Mouse (Mus musculus) kidney, adult 9 months (tissue): ENCODE results near the gene Gm20388.

Source experiments
- DNase-seq: peaks from one replicate; pipeline ENCODE4 v3.0.0; 2022

Gm20388 gene

DNA sequence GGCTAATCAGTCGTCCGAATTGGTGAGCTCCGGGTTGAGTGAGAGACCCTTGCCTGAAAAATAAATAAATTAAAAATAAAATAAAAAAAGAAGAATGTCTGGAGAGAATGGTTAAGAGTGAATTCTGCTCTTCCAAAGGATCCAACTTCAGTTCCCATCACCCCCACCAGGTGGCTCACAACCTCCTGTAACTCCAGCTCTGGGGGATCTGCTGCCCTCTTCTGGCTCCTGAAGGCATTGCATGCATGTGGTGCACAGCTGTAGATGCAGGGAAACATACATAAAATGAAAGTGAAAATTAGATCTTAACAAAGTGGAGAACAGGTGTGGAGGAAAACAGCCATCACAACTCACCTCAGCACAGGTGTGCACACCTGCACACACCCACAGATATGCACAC, 1840.8 kb downstream of the Gm20388 start:
- peak; percentile 49 for DNase-seq

DNA sequence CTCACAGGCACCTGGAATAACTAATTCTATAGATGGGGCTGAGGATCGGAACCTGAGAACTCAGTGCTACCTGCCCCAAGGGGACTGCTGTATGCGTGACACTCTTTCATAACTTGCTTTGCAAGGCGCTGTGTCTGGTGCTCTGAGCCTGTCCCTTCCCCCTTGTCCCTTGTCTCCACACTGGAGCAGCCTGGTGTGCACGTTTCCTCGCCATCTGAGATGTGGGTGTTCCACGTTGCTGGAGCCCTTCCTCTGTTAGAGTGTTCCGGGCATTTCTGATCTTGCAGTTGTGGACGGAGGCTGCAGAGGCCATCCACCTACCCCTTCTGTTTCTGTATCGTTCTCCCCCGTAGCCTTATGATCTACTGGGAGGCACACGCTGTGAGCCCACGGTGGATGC, 1847.8 kb downstream of the Gm20388 start:
- DNase-seq, result no peak

DNA sequence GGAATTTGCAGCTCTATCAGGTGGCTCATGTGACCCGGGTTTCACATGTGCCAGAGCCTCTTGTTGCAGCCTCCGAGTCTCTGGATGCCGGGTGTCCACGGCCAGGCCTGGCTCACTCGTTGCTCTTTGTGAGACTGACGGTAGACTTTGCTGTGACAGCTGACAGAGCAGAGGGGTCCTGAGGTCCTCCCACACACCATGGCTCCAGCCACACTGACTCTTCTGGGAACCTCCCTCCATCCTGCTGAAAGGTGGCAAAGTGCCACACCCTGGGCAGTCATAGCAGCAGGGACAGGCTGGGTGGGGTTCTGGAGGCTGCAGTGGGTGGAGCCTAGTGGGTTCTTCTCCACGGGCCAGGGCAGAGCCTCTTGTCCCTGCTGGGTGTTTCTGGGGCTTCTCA, 1849.8 kb downstream of the Gm20388 start:
- DNase-seq, result no peak

DNA sequence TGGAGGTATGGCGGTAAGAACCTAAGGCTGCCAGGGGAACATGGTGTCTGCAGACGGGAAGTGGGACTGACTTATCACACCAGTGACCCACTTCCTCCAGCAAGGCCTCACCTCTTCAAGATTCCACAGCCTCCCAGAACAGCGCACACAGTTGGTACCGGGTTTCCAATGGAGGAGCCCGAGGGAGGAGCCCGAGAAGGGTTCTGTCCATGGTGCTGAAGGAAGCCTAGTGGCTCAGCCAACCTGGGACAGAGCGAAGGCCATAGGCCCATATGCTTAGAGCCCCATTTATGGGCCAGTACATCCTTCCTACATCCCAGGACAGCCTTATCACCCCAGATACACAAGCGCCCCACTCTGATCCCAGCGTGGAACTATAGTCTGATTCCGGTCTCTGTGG, 1850.8 kb downstream of the Gm20388 start:
- DNase-seq, result no peak

DNA sequence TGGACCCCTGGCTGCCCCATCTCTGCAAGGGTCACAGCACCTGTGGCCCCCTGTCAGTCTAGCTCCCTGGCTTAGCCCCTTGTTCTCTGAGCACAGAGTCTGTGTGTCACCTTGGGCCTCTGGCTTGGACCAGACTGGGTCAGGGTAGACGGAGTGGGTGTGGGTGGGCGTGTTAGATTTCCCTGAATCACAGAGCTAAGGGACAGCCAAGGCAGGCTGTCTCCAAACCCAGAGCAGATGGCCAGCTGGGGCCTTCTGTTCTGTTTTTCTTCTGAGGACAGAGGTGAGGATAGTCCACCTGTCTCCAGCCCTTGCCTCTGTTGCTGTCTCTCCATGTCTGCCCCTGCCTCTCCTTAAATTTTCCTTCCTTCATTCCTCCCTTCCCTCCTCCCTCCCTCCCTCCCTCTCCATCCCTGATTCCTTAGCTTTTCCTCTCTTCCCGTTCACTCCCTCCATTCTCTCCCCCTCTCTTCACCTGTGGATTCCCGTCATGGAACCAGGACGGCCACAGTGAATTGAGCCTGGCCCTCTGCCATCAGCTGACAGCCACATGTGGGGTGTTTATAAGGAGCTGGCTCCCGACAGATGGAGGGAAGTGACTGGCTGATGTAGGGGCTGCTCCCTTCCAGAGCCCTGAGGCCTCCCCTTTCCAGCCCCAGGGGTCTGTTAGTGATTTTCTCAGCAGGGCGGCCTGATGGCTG, 1852.5 kb downstream of the Gm20388 start:
- DNase-seq, result no peak

DNA sequence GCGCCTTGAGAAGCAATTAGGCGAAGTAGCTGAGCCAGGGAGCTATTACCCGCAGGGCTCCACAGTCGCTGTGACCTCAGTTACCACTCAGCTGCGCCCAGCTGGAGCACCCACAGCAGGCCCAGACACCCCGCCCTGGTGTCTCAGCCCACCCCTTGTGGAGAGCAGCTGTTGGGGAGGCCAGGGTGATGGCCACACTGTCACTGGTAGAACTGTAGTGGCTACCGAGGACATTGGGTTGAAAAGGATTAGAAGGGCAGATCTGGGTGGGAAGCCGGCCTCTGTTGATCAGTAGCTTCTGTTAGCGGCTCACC, 1853.0 kb downstream of the Gm20388 start:
- DNase-seq, result no peak

DNA sequence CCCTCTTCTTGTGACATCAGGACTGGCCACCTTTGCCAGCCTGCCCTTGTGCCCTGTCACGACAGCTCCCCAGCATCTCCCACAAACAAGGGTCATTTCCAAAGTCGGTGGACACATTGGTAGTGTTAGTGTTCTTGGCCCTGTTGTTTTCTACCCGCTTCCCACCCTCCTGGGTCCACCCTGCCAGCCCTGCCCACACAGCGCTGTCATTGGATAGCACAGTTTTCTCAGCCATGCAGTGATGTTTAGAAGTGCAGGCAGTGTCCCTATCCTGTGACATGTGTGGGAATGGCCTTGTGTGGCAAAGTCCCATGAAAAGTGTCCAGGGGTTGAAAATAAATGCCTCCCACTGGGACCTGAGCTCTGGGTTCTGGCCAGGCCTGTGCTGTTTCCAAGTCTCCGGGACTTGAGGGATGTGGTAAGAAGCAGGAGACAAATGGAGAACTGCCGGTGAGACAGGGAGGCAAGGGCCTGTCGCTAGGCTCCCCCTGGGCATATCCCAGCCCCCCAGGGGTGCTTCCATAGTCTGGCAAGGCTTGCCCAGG, 1855.0 kb downstream of the Gm20388 start:
- no peak for DNase-seq

DNA sequence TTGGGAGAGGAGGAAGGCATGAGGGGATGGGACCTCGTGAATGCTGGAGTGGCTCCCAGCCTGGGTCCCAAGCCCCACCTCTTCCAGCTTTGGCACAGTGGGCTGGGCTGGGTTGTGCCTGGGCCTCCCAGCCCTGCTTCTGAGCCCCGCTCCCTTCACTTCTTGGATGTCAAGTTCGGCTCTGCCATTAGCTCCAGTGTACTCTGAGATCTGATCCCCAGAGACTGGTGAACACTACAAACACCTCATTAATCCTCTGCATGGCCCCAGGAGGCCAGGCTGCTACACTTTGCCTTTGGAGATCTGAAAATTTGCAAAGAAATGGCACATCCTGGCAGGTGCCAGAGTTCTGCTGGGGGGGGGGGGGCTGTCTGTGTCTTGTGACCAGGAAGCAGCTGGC, 1858.5 kb downstream of the Gm20388 start:
- DNase-seq, result no peak

DNA sequence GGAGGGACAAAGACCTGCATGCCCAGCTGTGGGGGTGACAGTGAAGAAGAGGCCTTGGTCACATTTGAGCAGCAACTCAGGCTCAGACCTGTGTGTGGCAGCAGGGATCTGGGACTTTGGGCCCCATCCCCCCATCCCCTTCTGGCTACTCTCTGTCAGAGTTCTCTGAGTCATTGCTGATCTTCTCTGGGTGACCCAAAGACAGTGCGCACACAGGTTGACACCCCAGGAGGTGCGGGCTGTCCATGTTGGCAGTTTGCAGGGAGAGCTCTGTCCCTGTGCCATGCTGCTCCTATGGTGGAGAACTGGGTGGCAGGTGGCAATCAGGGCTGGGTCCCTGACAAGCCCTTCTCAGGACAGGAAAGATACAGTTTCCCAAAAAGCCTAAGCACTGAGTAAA, 1859.0 kb downstream of the Gm20388 start:
- DNase-seq, result no peak

DNA sequence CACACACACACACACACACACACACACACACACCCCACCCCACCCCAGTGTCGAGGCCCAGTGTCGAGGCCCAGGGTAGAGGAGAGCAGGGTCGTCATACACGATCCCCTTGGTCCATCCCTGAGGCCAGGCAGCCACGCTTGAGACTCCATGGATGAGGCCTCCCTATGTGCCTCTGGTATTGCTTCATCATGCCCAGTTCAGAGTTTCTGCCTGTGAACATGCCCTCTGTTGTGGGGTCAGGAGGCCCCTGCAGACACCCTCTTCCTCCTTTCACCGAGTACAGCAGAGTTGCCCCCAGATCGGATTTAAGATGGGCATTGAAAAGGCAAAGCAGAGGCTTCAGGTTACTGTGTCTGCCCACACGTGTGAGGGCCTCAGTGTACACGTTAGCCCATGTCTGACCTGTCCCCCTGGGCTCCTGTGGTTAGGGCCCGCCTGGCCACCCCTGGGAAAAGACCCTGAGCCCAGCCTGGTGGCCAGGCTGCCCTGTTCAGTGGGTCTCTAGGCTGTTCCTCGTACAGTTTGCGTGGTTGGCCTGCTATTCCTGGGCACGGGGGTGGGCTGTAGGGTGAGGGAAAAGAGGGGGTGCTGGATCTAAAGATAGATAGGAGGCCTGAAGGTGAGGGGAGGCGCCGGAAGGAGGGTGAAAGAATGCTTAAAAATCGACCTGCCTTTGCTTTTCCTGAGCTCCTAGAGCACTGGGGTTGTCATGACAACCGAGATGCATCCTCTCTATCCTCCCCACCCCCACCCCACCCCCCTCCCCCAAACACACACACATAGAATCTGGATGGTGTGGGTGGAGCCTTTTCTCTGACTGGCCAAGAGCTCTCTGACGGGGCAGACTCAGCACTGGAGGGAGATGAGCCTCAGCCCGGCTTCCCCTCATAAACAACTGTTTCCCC, 1860.5 kb downstream of the Gm20388 start:
- no peak for DNase-seq

DNA sequence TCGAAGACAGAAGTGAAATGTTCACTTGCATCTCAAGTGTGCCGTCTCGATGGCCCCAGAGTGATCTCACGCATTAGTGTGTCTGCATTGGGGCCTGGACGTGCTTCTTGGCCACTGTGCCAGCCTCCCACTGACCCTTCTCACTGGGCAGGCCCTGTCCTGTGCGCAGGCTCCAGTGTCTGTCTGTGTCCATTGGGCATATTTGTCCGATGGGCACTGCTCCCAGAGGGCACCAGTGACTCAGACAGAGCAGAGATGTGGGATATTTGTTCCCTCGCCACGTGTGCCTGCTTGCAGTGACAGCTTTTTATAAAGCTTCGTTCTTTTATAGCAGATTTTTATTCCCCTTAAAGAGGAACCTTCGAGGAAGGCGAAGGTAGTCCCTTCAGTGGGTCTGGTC, 1863.2 kb downstream of the Gm20388 start:
- DNase-seq, result no peak

DNA sequence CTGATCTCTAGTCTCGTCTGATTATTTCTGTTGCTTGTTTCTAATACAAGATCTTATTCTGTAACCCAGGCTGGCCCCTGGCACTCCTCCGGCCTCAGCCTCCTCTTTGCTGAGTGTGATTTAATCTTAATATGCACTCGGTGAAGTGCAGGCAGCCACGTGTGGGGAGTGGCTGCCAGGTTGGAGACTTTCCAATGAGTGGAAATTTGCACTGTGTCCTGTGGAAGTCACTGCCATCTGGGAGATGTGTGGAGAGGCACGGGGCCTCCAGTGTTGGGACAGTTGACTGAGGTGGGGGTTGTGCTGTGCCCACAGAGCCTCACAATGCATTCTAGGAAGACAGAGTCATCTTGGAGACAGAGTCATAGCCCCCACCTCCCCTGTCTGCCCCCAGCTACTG, 1871.9 kb downstream of the Gm20388 start:
- no peak for DNase-seq

DNA sequence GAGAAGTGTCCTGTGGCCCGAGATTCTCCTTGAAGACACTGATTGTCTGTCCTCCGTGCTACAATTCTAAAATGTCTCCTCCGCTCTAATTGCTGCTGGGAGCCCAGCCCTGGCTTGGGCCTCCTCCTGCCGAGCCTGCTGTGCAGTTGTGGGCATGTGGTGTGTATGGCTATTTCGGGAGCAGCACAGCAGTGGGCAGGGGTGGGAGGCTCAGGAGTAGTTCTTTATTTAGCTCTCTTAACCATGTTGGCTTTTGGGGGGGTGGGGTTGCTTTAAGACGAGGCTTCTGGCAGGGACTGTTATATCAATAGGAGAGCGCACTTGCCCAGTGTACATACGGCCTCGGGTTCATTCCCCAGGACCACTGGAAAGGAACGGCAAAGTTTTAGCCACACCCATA, 1875.9 kb downstream of the Gm20388 start:
- DNase-seq, result no peak

DNA sequence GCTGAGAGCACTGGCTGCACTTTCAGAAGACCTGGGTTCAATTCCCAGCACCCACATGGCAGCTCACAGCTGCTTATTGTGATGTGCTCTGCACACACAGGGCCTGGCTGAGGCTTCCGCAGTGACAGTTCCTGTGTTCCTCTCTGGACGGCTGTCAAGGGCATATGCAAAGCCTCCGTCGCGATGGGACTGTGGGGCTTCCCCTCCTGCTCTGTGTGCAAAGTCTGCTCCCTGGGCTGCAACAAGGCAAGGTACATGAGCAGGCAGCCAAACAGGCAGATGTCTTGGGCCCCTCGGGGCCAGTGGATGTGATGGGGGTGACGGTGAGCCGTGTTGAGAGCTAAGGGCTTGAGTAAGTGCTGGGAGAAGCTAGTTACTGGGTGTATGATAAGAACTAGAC, 1878.1 kb downstream of the Gm20388 start:
- DNase-seq, result no peak

DNA sequence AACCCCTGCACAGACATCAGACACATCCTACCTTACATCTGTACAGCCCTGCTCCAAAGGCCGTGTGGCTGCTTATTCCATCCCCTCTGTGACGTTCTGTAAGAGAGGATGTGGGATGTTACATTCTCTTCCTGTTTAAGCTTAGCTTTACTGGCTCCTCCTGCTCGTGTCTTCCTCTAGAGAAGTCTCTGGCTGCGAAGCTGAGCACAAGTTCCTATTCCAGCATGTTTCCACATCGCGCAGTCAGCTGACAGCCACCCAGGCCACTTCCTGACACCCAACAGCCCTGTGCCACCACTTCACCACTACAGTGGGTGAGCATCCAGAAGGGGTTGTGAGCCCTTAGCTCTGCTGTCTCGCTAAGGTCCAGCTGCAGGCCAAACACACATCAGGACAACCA, 1881.5 kb downstream of the Gm20388 start:
- DNase-seq, result no peak

DNA sequence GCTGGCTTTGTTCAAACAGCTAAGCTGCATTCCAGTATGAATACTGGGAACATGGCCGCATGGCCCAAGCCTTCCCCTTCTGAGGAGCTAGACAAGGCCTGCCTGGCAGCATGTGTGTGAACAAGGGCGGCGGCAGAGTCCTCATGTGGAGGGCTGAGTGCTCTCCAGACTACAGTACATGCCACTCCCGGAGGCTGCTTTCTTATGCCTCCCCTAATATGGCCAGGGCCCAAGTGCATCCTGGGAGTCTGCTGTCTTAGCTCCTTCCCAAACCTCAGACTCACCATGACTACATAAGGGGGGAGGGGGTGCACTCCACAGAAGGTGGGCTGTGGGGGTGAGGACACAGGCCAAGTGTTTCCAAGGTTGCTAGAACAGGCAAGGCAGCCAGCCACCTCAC, 1882.0 kb downstream of the Gm20388 start:
- no peak for DNase-seq

DNA sequence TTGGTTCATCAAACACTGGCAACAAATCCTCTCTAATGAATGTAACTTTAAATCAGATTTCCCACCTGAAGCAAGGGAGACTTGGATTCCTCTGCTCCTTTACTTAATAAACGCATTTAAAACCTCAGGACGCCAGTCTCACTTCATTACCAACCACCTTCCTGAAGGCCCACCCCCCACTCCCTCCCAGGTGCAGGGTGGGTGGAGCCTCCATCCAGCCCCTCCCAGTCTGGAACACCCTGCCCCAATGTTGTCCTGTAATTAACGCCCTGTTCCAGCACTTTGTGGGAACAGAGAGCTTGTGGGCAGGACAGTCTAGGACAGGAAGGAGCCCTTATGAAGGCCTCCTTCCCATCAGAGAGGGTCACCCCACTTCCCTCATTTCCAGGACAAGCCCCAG, 1883.5 kb downstream of the Gm20388 start:
- DNase-seq, result no peak

DNA sequence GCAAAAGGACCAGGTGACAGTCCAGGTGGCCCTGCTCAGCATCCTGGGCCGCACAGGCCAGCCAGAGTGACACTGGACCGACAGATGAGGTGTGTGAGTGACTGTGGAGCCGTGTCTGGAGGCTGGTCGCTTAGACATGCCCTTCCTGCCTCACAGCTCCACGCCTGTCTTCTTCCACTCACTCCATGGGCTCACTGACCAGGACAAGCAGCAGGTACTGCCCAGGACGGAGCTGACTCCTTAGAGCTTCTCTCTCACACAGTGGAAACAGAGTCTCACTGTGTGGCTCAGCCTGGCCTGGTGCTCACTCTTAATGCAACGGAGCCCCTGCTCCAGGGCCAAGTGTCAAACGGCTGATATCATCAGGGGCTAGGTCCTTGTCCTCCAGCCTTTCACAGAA, 1884.8 kb downstream of the Gm20388 start:
- DNase-seq, result no peak

DNA sequence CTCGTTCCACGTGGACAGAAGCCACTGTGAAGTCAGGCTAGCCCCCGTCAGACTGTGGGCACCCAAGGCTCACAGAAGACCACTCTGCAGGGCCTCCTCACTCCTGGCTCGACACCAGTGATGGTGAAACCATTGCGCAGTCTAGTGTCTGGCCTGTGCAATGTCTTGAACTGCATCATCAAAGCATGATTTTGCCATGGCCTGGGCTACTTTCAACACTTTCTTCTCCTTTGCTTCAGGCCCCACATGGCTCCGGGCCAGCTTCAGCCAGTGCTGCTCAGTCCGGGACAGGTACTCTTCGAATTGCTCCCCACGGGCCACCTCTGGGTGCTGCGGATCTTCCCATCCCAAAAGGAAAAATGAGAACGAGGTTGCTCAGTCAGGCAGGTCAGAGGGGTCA, 1885.8 kb downstream of the Gm20388 start:
- DNase-seq, result no peak

DNA sequence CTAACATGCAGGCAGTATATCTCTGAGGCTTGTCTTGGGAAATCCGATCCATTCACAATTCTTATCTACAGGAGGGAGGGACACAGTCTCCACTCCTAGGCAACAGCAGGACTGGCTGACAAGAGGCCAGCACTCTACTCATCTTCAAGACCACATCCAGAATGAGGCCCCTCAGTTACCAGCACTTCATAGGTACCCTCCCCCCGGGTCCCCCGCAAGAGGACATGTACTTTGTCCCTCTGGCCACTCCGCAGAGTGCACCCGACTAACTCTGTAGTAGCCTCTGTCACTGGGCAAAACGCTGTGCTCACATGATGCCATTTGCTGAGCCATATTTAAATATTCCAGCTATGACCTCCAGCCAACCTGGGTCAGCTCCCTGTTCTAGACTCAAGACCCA, 1887.8 kb downstream of the Gm20388 start:
- no peak for DNase-seq

DNA sequence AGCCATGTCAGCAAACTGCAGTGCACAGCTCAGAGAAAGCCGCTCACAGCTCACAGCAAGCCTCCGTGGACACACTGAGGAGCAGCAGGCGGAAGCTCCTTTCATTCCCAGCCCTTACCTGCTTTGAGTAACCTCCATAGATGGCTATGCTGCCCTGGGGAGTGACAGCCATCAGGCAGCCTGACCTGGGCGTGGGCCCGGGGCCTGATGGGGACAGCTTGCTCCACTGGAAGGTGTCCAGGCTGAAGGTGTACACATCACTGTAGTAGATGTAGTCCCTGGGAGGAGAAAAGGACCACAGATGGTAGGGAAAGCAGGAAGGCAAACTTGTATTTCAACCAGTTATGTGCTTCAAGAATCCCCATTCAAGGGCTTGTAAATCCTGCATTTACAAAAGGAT, 1894.2 kb downstream of the Gm20388 start:
- DNase-seq, result no peak

DNA sequence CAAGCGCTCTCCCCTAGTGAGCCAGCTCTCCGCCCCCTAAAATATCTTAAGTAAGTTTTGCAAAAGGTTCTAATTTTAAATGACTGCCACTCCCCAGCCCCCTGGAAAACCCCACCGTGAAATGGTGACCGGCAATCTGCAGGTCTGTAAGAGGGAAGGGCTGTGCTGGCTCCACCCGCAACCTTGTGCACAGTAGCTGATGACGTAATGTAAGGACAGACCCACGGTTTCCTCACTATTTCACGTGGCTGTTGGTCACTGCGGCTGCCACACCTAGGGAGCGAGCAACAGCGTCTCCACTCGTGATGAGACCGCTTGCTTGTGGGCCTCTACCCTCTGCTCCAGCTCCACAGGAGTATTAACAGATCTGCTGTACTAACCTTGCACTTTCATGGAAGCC, 1895.5 kb downstream of the Gm20388 start:
- no peak for DNase-seq

DNA sequence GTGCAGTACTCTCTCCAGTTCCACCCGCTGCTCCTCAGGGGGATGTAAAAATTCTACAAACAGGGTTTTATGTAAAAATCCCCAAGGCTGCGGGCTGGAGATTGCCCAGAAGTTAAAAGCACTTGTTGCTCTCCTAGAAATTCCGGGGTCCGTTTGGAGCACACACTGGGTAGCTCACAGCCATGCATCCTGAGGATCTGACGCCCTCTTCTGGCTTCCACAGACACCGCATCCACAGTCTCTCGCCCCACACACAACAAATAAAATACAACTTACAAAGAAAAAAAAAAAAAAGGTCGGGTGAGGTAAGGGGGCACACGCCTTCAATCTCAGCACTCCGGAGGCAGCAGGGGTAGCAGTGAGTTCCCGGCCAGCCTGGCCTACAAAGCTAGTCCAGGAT, 1897.4 kb downstream of the Gm20388 start:
- DNase-seq, result no peak

DNA sequence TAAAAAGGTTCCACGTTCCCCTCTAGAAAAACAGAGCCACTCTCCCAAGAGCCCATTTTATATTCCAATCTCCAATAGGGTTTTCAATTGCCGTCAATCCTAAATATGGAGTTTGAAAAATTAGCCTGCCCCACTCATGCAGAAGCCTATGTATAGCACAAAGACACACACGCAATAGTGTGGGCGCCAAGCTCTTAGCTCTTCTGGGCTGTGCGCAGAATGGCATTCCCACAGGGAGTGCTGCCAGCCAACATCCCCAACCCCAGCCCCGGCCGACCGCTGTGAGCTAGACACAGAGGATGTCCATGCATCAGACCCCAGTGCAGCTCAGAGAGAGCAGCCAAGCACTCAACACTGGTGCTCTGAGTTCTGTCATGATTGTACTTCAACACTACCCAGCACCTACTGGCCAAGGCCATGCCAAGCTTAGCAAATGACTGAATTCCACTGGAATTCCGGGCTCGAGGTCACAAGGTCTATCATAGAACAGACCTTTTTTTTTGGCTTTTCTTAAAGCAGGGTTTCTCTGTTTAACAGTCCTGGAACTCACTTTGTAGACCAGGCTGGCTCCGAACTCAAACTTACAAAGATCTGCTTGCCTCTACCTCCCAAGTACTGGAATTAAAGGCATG, 1899.0 kb downstream of the Gm20388 start:
- DNase-seq, result no peak
